Mouse (Mus musculus): ENCODE measurements around the gene Klc2. TPM values are rescaled to one million over a fixed set of nuclear protein-coding genes. Genes with fewer than 3 reads are reported as not detected.
A peak's percentile ranks its signal among the peaks of the same experiment; 100 is the strongest.
"Not testable (repeated sequence)": the region's sequence is repeated elsewhere in the genome, so short reads cannot be mapped to it uniquely, and the experiment has no call there.

The Klc2 gene
- total and polyA plus RNA-seq, 3 experiments, result 5.9 to 12.0 (median 9.5) TPM

DNA sequence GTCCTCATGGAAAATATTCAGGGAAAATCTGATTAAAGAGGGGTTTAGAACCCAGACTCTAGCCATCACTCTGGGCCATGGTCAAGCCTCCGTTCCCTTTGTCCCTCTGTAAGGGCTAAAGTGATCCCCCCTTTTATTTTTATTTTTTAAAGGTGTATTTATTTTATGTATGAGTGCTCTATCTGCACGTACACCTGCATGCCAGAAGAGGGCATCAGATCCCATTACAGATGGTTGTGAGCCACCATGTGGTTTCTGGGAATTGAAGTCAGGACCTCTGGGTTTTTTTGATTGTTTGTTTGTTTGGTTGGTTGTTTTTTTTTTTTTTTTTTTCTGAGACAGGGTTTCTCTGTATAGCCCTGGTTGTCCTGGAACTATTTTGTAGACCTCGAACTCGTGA, 31.8 kb downstream of the Klc2 start:
- H3K79me2 ChIP-seq (replicated peaks; ENCODE audit: control insufficient read depth, extremely low read depth, insufficient read depth, poor library complexity, severe bottlenecking); H3K4me3 ChIP-seq (replicated peaks in 1 of 3; ENCODE audit: low read depth in 2 of 3, low read length in 2 of 3, poor library complexity in 1 of 3); DNase-seq (ENCODE audit: extremely low read depth); H3K9me3 ChIP-seq (replicated peaks; ENCODE audit: low read length); H3K4me2 ChIP-seq (ENCODE audit: insufficient read depth, low read depth, poor library complexity, severe bottlenecking); dilution Hi-C loops (cut with MboI; ENCODE audit: extremely low pct_ligation_motif_present, extremely low pct_unique_long_range_greater_than_20kb, low sequenced_read_pairs); H3K9ac ChIP-seq (ENCODE audit: insufficient read depth, low read depth); H3K27ac ChIP-seq (ENCODE audit: insufficient read depth, low read depth): not testable (repeated sequence)
- peaks cover 15 to 18% of the 10 kb centered on the region in 2 experiments for H3K4me1 ChIP-seq (ENCODE audit: control insufficient read depth in 1 of 2, insufficient read depth in 2 of 2)
- peak in 1 of 2 experiments; percentile 34; a peak in 2 of 4 replicates for TF ChIP-seq CTCF (conservative IDR thresholded peaks at IDR 0.05 in 1 of 2, IDR thresholded peaks at IDR 0.05 in 1 of 2; ENCODE audit: low read depth in 2 of 2, low read length in 2 of 2)
- in situ Hi-C loops (cut with MboI; ENCODE audit: low pct_ligation_motif_present, low pct_unique_long_range_greater_than_20kb, low sequenced_read_pairs), result loop anchor here (5.0 kb wide), 1 partner anchor 44 kb away; the partner anchor contains the start of gene Brms1
- peaks cover 42% of the 10 kb centered on the region for H3K27me3 ChIP-seq (replicated peaks)
- peaks cover 12 to 21% of the 10 kb centered on the region in 2 experiments for H3K36me3 ChIP-seq (replicated peaks in 1 of 2; ENCODE audit: control insufficient read depth in 1 of 2, insufficient read depth in 1 of 2, low read length in 1 of 2)

DNA sequence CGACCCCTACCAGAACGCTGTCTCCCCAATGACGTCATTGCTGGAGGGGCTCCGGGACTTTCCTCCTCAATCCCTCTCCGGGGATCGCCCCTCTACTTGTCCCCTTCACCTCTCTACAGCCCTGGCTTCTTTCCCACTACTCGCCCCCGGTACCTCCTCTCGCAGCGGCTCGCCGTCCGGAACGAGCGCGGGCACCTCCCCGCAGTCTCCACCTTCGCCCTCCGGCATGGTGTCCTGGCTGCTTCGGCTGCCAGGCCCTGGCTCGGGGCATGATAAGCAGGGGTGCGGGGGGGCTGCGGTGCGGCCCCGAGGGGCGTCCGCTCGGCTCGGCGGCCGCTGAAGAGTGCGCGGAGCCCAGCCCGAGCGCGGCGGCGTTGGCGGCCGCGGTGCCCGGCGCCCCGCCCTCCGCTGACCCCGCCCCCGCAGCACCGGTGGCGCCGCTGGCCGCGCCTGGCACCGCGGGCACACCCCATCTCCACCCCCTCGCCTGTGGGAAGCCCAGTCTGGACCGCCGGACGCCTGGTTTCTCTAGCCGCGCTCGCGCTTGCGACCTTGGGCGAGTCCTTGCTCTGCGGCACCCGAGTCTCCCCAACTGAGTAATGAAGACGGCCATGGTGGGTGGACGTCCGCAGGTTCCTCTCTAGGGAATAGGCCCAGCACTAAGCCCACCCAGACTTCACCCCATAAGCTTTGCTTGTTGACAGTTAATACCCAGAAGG, 33.1 kb downstream of the Klc2 start, which contains the start of gene Tmem151a:
TSS of gene Tmem151a (minus strand) at position 387 of the 719 bp plus-strand sequence.
- Histone ChIP-seq H3K4me1 (ENCODE audit: control insufficient read depth in 1 of 2, insufficient read depth in 2 of 2) (peaks cover 15 to 18% of the 10 kb centered on the region in 2 experiments), H3K27me3 (replicated peaks) (peaks cover 55% of the 10 kb centered on the region), H3K27ac (ENCODE audit: insufficient read depth, low read depth) (no peak within 1 kb of the TSS), H3K36me3 (replicated peaks in 1 of 2; ENCODE audit: control insufficient read depth in 1 of 2, insufficient read depth in 1 of 2, low read length in 1 of 2) (peaks cover 0 to 9% of the 10 kb centered on the region in 2 experiments), H3K9me3 (replicated peaks; ENCODE audit: low read length) (peaks cover 5% of the 10 kb centered on the region), H3K4me2 (ENCODE audit: insufficient read depth, low read depth, poor library complexity, severe bottlenecking) (peak within 1 kb of the TSS; percentile 72), H3K9ac (ENCODE audit: insufficient read depth, low read depth) (no peak within 1 kb of the TSS), H3K79me2 (replicated peaks; ENCODE audit: control insufficient read depth, extremely low read depth, insufficient read depth, poor library complexity, severe bottlenecking) (no peaks in the 10 kb centered on the region), H3K4me3 (replicated peaks in 1 of 3; ENCODE audit: low read depth in 2 of 3, low read length in 2 of 3, poor library complexity in 1 of 3) (peak within 1 kb of the TSS in 1 of 3 experiments; percentile 40)
- TF ChIP-seq USF1 (IDR thresholded peaks at IDR 0.05; ENCODE audit: low read depth, low read length) (no peak), MAFK (IDR thresholded peaks at IDR 0.05; ENCODE audit: insufficient replicate concordance, low read length) (no peak), ETS1 (conservative IDR thresholded peaks at IDR 0.05; ENCODE audit: low read depth, low read length) (no peak), CTCF (conservative IDR thresholded peaks at IDR 0.05 in 1 of 2, IDR thresholded peaks at IDR 0.05 in 1 of 2; ENCODE audit: low read depth in 2 of 2, low read length in 2 of 2) (no peak), NRF1 (IDR thresholded peaks at IDR 0.05; ENCODE audit: low read depth, low read length) (no peak), ZC3H11A (IDR thresholded peaks at IDR 0.05; ENCODE audit: low read depth, low read length) (no peak), EP300 (IDR thresholded peaks at IDR 0.05; ENCODE audit: low read length) (no peak), MYC (IDR thresholded peaks at IDR 0.05; ENCODE audit: low read depth, low read length) (no peak), SMC3 (IDR thresholded peaks at IDR 0.05; ENCODE audit: low read depth, low read length) (no peak), MAX (IDR thresholded peaks at IDR 0.05; ENCODE audit: low read length) (no peak), CHD1 (IDR thresholded peaks at IDR 0.05; ENCODE audit: low read depth, low read length) (no peak), TCF12 (IDR thresholded peaks at IDR 0.05; ENCODE audit: low read depth, low read length) (no peak), MXI1 (IDR thresholded peaks at IDR 0.05; ENCODE audit: low read depth, low read length) (no peak), JUND (conservative IDR thresholded peaks at IDR 0.05; ENCODE audit: low read depth, low read length) (no peak), RAD21 (IDR thresholded peaks at IDR 0.05; ENCODE audit: low read depth, low read length) (no peak), POLR2A (IDR thresholded peaks at IDR 0.05; ENCODE audit: low read depth, low read length) (no peak), UBTF (IDR thresholded peaks at IDR 0.05; ENCODE audit: low read depth, low read length) (no peak), BHLHE40 (IDR thresholded peaks at IDR 0.05; ENCODE audit: low read depth, low read length) (no peak), CHD2 (IDR thresholded peaks at IDR 0.05; ENCODE audit: low read length) (no peak)
- in situ Hi-C loops (cut with MboI; ENCODE audit: low pct_ligation_motif_present, low pct_unique_long_range_greater_than_20kb, low sequenced_read_pairs) (loop anchor here (5.0 kb wide), 1 partner anchor 43 kb away; the partner anchor contains the start of gene Brms1), dilution Hi-C loops (cut with MboI; ENCODE audit: extremely low pct_ligation_motif_present, extremely low pct_unique_long_range_greater_than_20kb, low sequenced_read_pairs) (no loop called here)
- no peak for DNase-seq (ENCODE audit: extremely low read depth)
